Mouse (Mus musculus): ENCODE measurements at regions not wholly inside any gene's neighbourhood (a gene's known extent, or its start where the extent isn't known, plus 50 kb on each side); places are given as distances from the start of the nearest gene placed in this dataset.

- Histone ChIP-seq H3K4me2 (ENCODE audit: low read length) (no peak overlapping the region), H3K4me3 (ENCODE audit: low read depth, low read length) (no peak overlapping the region), H3K27me3 (replicated peaks; ENCODE audit: control insufficient read depth, insufficient read depth, low read length) (no peaks in the 10 kb centered on the region), H3K4me1 (replicated peaks; ENCODE audit: control insufficient read depth, insufficient read depth, low read length) (no peaks in the 10 kb centered on the region), H3K36me3 (ENCODE audit: control insufficient read depth, insufficient read depth, low read length) (no peaks in the 10 kb centered on the region), H3K27ac (ENCODE audit: low read depth) (no peak overlapping the region), H3K9me3 (ENCODE audit: control insufficient read depth, low read length) (no peaks in the 10 kb centered on the region), H3K9ac (ENCODE audit: low read length) (no peak overlapping the region)
- DNase-seq (ENCODE audit: low spot score) (peak; percentile 52), ATAC-seq (replicated peaks; ENCODE audit: low FRiP score, low TSS enrichment, low read depth) (no peak; the same call in 1 of the 2 replicates)
- 20% methylated on average over 2 of the region's 2 CpGs for WGBS
Measured at GRCm38 (mm10) chr3:44423166-44423565, 955.0 kb upstream of the Pcdh10 start.

GRCm38 (mm10) chr3:44468078-44468477 lies 910.1 kb upstream of the Pcdh10 start:
- no peaks in the 10 kb centered on the region for H3K9me3 ChIP-seq (ENCODE audit: control insufficient read depth, low read length)
- H3K36me3 ChIP-seq (ENCODE audit: control insufficient read depth, insufficient read depth, low read length) = no peaks in the 10 kb centered on the region
- H3K4me1 ChIP-seq (replicated peaks; ENCODE audit: control insufficient read depth, insufficient read depth, low read length) = no peaks in the 10 kb centered on the region
- no peak overlapping the region for H3K4me3 ChIP-seq (ENCODE audit: low read depth, low read length)
- no peak for ATAC-seq (replicated peaks; ENCODE audit: low FRiP score, low TSS enrichment, low read depth)
- no peak overlapping the region for H3K9ac ChIP-seq (ENCODE audit: low read length)
- DNase-seq (ENCODE audit: low spot score) = no peak
- no peak overlapping the region for H3K27ac ChIP-seq (ENCODE audit: low read depth)
- 35% methylated on average over 3 of the region's 3 CpGs for WGBS
- H3K27me3 ChIP-seq (replicated peaks; ENCODE audit: control insufficient read depth, insufficient read depth, low read length) = no peaks in the 10 kb centered on the region
- H3K4me2 ChIP-seq (ENCODE audit: low read length) = no peak overlapping the region

All from intestine, embryonic 14.5 days (tissue).